Mouse (Mus musculus): ENCODE measurements at regions not wholly inside any gene's neighbourhood (a gene's known extent, or its start where the extent isn't known, plus 50 kb on each side); places are given as distances from the start of the nearest gene placed in this dataset.

GRCm38 (mm10) chr4:153696426-153697040 is 213.9 kb upstream of the Ajap1 start:
- DNase-seq (ENCODE audit: low read depth, low spot score), result no peak
- in situ Hi-C loops (cut with MboI; ENCODE audit: low sequenced_read_pairs in 2 of 2, unreplicated experiment in 2 of 2), result no loop called here
- no peak overlapping the region for H3K27ac ChIP-seq (ENCODE audit: insufficient read depth, low read depth, low read length, poor library complexity, severe bottlenecking)
- H3K4me1 ChIP-seq (ENCODE audit: control insufficient read depth in 2 of 2, insufficient read depth in 2 of 2, low read length in 2 of 2, poor library complexity in 1 of 2), result peaks cover 0 to 2% of the 10 kb centered on the region in 2 experiments; a peak in 1 of 4 replicates
- no peak for TF ChIP-seq ZC3H11A (IDR thresholded peaks at IDR 0.05; ENCODE audit: borderline replicate concordance, low read depth, low read length)
- no peak for TF ChIP-seq CHD2 (IDR thresholded peaks at IDR 0.05; ENCODE audit: low read depth, low read length)
- TF ChIP-seq HCFC1 (IDR thresholded peaks at IDR 0.05; ENCODE audit: borderline replicate concordance, insufficient read depth, low read length), result no peak
- TF ChIP-seq MAFK (IDR thresholded peaks at IDR 0.05; ENCODE audit: insufficient read depth, low read depth, low read length), result no peak
- TF ChIP-seq ZNF384 (IDR thresholded peaks at IDR 0.05; ENCODE audit: low read depth, low read length), result no peak
- no peak overlapping the region for H3K4me3 ChIP-seq (ENCODE audit: insufficient read depth in 1 of 2, low read depth in 1 of 2, low read length in 2 of 2, poor library complexity in 1 of 2, severe bottlenecking in 1 of 2)
- no peaks in the 10 kb centered on the region for H3K9me3 ChIP-seq (ENCODE audit: control insufficient read depth, insufficient read depth, low read depth, low read length)
- no peaks in the 10 kb centered on the region for H3K36me3 ChIP-seq (ENCODE audit: control insufficient read depth, insufficient read depth, low read length, poor library complexity, severe bottlenecking)
- H3K9ac ChIP-seq (ENCODE audit: insufficient read depth, low read depth, low read length, poor library complexity, severe bottlenecking), result no peak overlapping the region

- H3K9me3 ChIP-seq (ENCODE audit: control insufficient read depth, insufficient read depth, low read depth, low read length), result no peaks in the 10 kb centered on the region
These were observed 224.6 kb upstream of the Ajap1 start for GRCm38 (mm10) chr4:153707218-153707617.

GRCm38 (mm10) chr4:153714995-153715645 is 232.5 kb upstream of the Ajap1 start:
- no peaks in the 10 kb centered on the region for H3K4me1 ChIP-seq (ENCODE audit: control insufficient read depth in 2 of 2, insufficient read depth in 2 of 2, low read length in 2 of 2, poor library complexity in 1 of 2)
- in situ Hi-C loops (cut with MboI; ENCODE audit: low sequenced_read_pairs in 2 of 2, unreplicated experiment in 2 of 2), result no loop called here
- H3K9ac ChIP-seq (ENCODE audit: insufficient read depth, low read depth, low read length, poor library complexity, severe bottlenecking), result no peak overlapping the region
- DNase-seq (ENCODE audit: low read depth, low spot score), result no peak
- H3K4me3 ChIP-seq (ENCODE audit: insufficient read depth in 1 of 2, low read depth in 1 of 2, low read length in 2 of 2, poor library complexity in 1 of 2, severe bottlenecking in 1 of 2), result no peak overlapping the region
- no peaks in the 10 kb centered on the region for H3K9me3 ChIP-seq (ENCODE audit: control insufficient read depth, insufficient read depth, low read depth, low read length)
- TF ChIP-seq CHD2 (IDR thresholded peaks at IDR 0.05; ENCODE audit: low read depth, low read length) (no peak), MAFK (IDR thresholded peaks at IDR 0.05; ENCODE audit: insufficient read depth, low read depth, low read length) (no peak)
- no peak overlapping the region for H3K27ac ChIP-seq (ENCODE audit: insufficient read depth, low read depth, low read length, poor library complexity, severe bottlenecking)
- no peaks in the 10 kb centered on the region; the same call in 1 of the 2 replicates for H3K36me3 ChIP-seq (ENCODE audit: control insufficient read depth, insufficient read depth, low read length, poor library complexity, severe bottlenecking)

More at GRCm38 (mm10) chr4:153707218-153707617, 224.6 kb upstream of the Ajap1 start:
- TF ChIP-seq ZC3H11A (IDR thresholded peaks at IDR 0.05; ENCODE audit: borderline replicate concordance, low read depth, low read length) (no peak), CHD2 (IDR thresholded peaks at IDR 0.05; ENCODE audit: low read depth, low read length) (no peak), ZNF384 (IDR thresholded peaks at IDR 0.05; ENCODE audit: low read depth, low read length) (no peak), HCFC1 (IDR thresholded peaks at IDR 0.05; ENCODE audit: borderline replicate concordance, insufficient read depth, low read length) (no peak), MAFK (IDR thresholded peaks at IDR 0.05; ENCODE audit: insufficient read depth, low read depth, low read length) (no peak)
- H3K4me3 ChIP-seq (ENCODE audit: insufficient read depth in 1 of 2, low read depth in 1 of 2, low read length in 2 of 2, poor library complexity in 1 of 2, severe bottlenecking in 1 of 2), result no peak overlapping the region
- DNase-seq (ENCODE audit: low read depth, low spot score), result no peak
- no peak overlapping the region for H3K9ac ChIP-seq (ENCODE audit: insufficient read depth, low read depth, low read length, poor library complexity, severe bottlenecking)
- in situ Hi-C loops (cut with MboI; ENCODE audit: low sequenced_read_pairs in 2 of 2, unreplicated experiment in 2 of 2), result no loop called here
- H3K27ac ChIP-seq (ENCODE audit: insufficient read depth, low read depth, low read length, poor library complexity, severe bottlenecking), result no peak overlapping the region
- H3K4me1 ChIP-seq (ENCODE audit: control insufficient read depth in 2 of 2, insufficient read depth in 2 of 2, low read length in 2 of 2, poor library complexity in 1 of 2), result no peaks in the 10 kb centered on the region
- H3K36me3 ChIP-seq (ENCODE audit: control insufficient read depth, insufficient read depth, low read length, poor library complexity, severe bottlenecking), result no peaks in the 10 kb centered on the region; the same call in 1 of the 2 replicates

GRCm38 (mm10) chr4:153717273-153717672 is 234.7 kb upstream of the Ajap1 start:
- no peak for DNase-seq (ENCODE audit: low read depth, low spot score)
- Histone ChIP-seq H3K9me3 (ENCODE audit: control insufficient read depth, insufficient read depth, low read depth, low read length) (no peaks in the 10 kb centered on the region), H3K4me3 (ENCODE audit: insufficient read depth in 1 of 2, low read depth in 1 of 2, low read length in 2 of 2, poor library complexity in 1 of 2, severe bottlenecking in 1 of 2) (no peak overlapping the region), H3K4me1 (ENCODE audit: control insufficient read depth in 2 of 2, insufficient read depth in 2 of 2, low read length in 2 of 2, poor library complexity in 1 of 2) (no peaks in the 10 kb centered on the region), H3K36me3 (ENCODE audit: control insufficient read depth, insufficient read depth, low read length, poor library complexity, severe bottlenecking) (no peaks in the 10 kb centered on the region), H3K9ac (ENCODE audit: insufficient read depth, low read depth, low read length, poor library complexity, severe bottlenecking) (no peak overlapping the region), H3K27ac (ENCODE audit: insufficient read depth, low read depth, low read length, poor library complexity, severe bottlenecking) (no peak overlapping the region)
- TF ChIP-seq CHD2 (IDR thresholded peaks at IDR 0.05; ENCODE audit: low read depth, low read length) (no peak), ZNF384 (IDR thresholded peaks at IDR 0.05; ENCODE audit: low read depth, low read length) (no peak), HCFC1 (IDR thresholded peaks at IDR 0.05; ENCODE audit: borderline replicate concordance, insufficient read depth, low read length) (no peak), MAFK (IDR thresholded peaks at IDR 0.05; ENCODE audit: insufficient read depth, low read depth, low read length) (no peak), ZC3H11A (IDR thresholded peaks at IDR 0.05; ENCODE audit: borderline replicate concordance, low read depth, low read length) (no peak)
- in situ Hi-C loops (cut with MboI; ENCODE audit: low sequenced_read_pairs in 2 of 2, unreplicated experiment in 2 of 2), result no loop called here
